Mouse (Mus musculus) hindbrain, embryonic 12.5 days (tissue): ENCODE measurements at regions not wholly inside any gene's neighbourhood (a gene's known extent, or its start where the extent isn't known, plus 50 kb on each side); places are given as distances from the start of the nearest gene placed in this dataset.

Source experiments
- ATAC-seq: fragments of 200-750 bp; cut with Nextera tagmentation; 2 replicates; pipeline ENCODE4 v1.8.0; 2017; ENCODE audit warnings: moderate TSS enrichment; ENCODE audit not compliant: low FRiP score
- H3K27ac ChIP-seq: fragments of 300-500 bp; sonication (generic); 2 replicates; pipeline ENCODE4 v1.5.1; 2016; ENCODE audit warnings: mild to moderate bottlenecking
- H3K27me3 ChIP-seq: fragments of 300-500 bp; sonication (generic); 2 replicates; pipeline ENCODE4 v1.6.1; 2016; ENCODE audit warnings: mild to moderate bottlenecking
- H3K36me3 ChIP-seq: fragments of 300-500 bp; sonication (generic); 2 replicates; pipeline ENCODE4 v1.6.1; 2016; ENCODE audit warnings: mild to moderate bottlenecking
- H3K4me1 ChIP-seq: fragments of 300-500 bp; sonication (generic); 2 replicates; pipeline ENCODE4 v1.6.1; 2016
- H3K4me2 ChIP-seq: fragments of 300-500 bp; sonication (generic); replicated peaks from 2 replicates; pipeline ENCODE4 v1.6.1; 2016; ENCODE audit warnings: mild to moderate bottlenecking
- H3K4me3 ChIP-seq: fragments of 300-500 bp; sonication (generic); 2 replicates; pipeline ENCODE4 v1.5.1; 2016; ENCODE audit warnings: mild to moderate bottlenecking
- H3K9ac ChIP-seq: fragments of 300-500 bp; sonication (generic); 2 replicates; pipeline ENCODE4 v1.6.1; 2016; ENCODE audit warnings: mild to moderate bottlenecking, moderate library complexity
- H3K9me3 ChIP-seq: fragments of 300-500 bp; sonication (generic); replicated peaks from 2 replicates; pipeline ENCODE4 v1.6.1; 2016; ENCODE audit warnings: mild to moderate bottlenecking
- WGBS: fragments of 180-500 bp; shearing (Covaris S2); methylation state at CpG from one replicate; pipeline ENCODE4 v1.1.7; 2016; 5-methylcytosine and 5-hydroxymethylcytosine counted together

DNA sequence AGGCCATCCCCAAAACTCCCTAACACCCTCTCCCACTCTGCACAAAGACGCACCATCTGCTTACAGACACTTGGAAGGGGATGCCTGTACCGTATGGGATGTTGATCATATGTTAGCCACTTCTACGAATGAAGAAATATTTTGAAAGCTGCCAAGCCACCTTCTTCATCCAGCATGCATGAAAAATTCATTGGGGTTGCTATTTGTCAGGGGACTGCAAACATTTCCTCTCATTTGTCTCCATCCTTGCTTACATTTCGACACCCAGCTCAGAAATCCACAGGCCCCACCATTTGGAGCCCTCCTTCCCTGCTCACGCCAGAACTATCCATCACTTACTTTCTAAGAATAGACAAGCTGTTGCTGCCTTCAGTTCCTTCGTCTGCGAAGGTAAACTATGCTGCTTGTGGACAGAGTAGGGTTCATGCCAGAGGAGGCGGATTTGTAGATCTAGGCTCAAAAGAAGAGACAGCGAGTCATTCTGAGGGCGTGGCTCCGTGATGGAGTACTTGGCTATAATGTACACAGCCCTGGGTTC, 51.2 kb upstream of the Cdh4 start:
- H3K4me1 ChIP-seq = no peaks in the 10 kb centered on the region; the same call in 1 of the 2 replicates
- H3K27ac ChIP-seq = no peak overlapping the region
- H3K4me2 ChIP-seq = no peak overlapping the region
- H3K27me3 ChIP-seq = no peaks in the 10 kb centered on the region
- no peaks in the 10 kb centered on the region for H3K36me3 ChIP-seq
- no peaks in the 10 kb centered on the region for H3K9me3 ChIP-seq
- no peak overlapping the region for H3K4me3 ChIP-seq
- ATAC-seq = no peak
- no peak overlapping the region for H3K9ac ChIP-seq
- 77% methylated on average over 11 of the region's 11 CpGs for WGBS
